Mouse (Mus musculus): ENCODE measurements at regions not wholly inside any gene's neighbourhood (a gene's known extent, or its start where the extent isn't known, plus 50 kb on each side); places are given as distances from the start of the nearest gene placed in this dataset.

DNA sequence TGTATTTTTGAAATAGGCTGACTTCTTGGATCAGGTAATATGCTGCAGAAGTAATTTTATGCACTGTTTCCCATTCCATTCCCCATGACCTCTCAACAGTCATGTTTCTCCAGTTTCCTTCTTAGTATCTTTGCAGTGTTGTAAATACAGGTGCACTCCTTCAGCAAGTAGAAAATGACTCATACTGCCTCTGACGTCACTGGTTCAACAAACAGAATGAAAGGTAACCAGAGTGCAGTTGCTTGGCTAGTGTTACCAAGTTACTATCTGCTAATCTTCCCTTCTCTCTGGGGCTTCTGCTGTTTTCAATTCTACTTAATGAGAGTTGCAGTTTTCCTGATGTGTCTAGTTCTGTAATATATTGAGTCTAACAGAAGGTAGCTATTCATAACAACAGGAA lies 86.7 kb upstream of the Tent5a start:
- no peak for TF ChIP-seq CTCF (IDR thresholded peaks at IDR 0.05; ENCODE audit: borderline replicate concordance, extremely low read depth, insufficient read depth, insufficient read length)
- TF ChIP-seq POLR2A (IDR thresholded peaks at IDR 0.05; ENCODE audit: borderline replicate concordance, extremely low read depth, insufficient read depth, insufficient read length, poor library complexity, severe bottlenecking) = no peak

All from brain, embryonic 14.5 days (tissue).